Mouse (Mus musculus): ENCODE measurements around the gene Tmem140.

Tmem140 gene

GRCm38 (mm10) chr6:34875966-34876834, 13.3 kb downstream of the Tmem140 start:
- DNase-seq (ENCODE audit: low read depth), result no peak

- DNase-seq (ENCODE audit: low read depth), result no peak
Measured at GRCm38 (mm10) chr6:34876835-34877156, 13.8 kb downstream of the Tmem140 start.

- peak; percentile 83 for DNase-seq (ENCODE audit: low read depth)
Measured at GRCm38 (mm10) chr6:34877509-34878321, 14.8 kb downstream of the Tmem140 start, which contains the start of gene Cyren. Gene Cyren, minus strand, starts transcription at chr6:34878060.

- DNase-seq (ENCODE audit: low read depth), result no peak
Measured at GRCm38 (mm10) chr6:34879101-34879740, 16.3 kb downstream of the Tmem140 start.

GRCm38 (mm10) chr6:34879911-34880475, 17.0 kb downstream of the Tmem140 start:
- DNase-seq (ENCODE audit: low read depth), result peak; percentile 15

- DNase-seq (ENCODE audit: low read depth), result no peak
Measured at GRCm38 (mm10) chr6:34884724-34885123, 21.8 kb downstream of the Tmem140 start.

GRCm38 (mm10) chr6:34887131-34887850, 24.3 kb downstream of the Tmem140 start:
- no peak for DNase-seq (ENCODE audit: low read depth)

GRCm38 (mm10) chr6:34889185-34889584, 26.2 kb downstream of the Tmem140 start:
- DNase-seq (ENCODE audit: low read depth), result no peak

- no peak for DNase-seq (ENCODE audit: low read depth)
Measured at GRCm38 (mm10) chr6:34895569-34895968, 32.6 kb downstream of the Tmem140 start.

- no peak for DNase-seq (ENCODE audit: low read depth)
Measured at GRCm38 (mm10) chr6:34896168-34896780, 33.3 kb downstream of the Tmem140 start.

- DNase-seq (ENCODE audit: low read depth), result no peak
Measured at GRCm38 (mm10) chr6:34899127-34899526, 36.2 kb downstream of the Tmem140 start.

- no peak for DNase-seq (ENCODE audit: low read depth)
Measured at GRCm38 (mm10) chr6:34900990-34901389, 38.0 kb downstream of the Tmem140 start.

- DNase-seq (ENCODE audit: low read depth), result no peak
Measured at GRCm38 (mm10) chr6:34901911-34902444, 39.0 kb downstream of the Tmem140 start.

- DNase-seq (ENCODE audit: low read depth), result no peak
Measured at GRCm38 (mm10) chr6:34902578-34902977, 39.6 kb downstream of the Tmem140 start.

- no peak for DNase-seq (ENCODE audit: low read depth)
Measured at GRCm38 (mm10) chr6:34903441-34903840, 40.5 kb downstream of the Tmem140 start.

GRCm38 (mm10) chr6:34903851-34904250, 40.9 kb downstream of the Tmem140 start:
- no peak for DNase-seq (ENCODE audit: low read depth)

- no peak for DNase-seq (ENCODE audit: low read depth)
Measured at GRCm38 (mm10) chr6:34904361-34904760, 41.4 kb downstream of the Tmem140 start.

- no peak for DNase-seq (ENCODE audit: low read depth)
Measured at GRCm38 (mm10) chr6:34906125-34906524, 43.2 kb downstream of the Tmem140 start.

GRCm38 (mm10) chr6:34906661-34907060, 43.7 kb downstream of the Tmem140 start:
- DNase-seq (ENCODE audit: low read depth), result no peak

- DNase-seq (ENCODE audit: low read depth), result no peak
Measured at GRCm38 (mm10) chr6:34907121-34907614, 44.2 kb downstream of the Tmem140 start.
